Comparison of ENCODE assay signal across 8 mouse cellular contexts in the genomic region with DNA sequence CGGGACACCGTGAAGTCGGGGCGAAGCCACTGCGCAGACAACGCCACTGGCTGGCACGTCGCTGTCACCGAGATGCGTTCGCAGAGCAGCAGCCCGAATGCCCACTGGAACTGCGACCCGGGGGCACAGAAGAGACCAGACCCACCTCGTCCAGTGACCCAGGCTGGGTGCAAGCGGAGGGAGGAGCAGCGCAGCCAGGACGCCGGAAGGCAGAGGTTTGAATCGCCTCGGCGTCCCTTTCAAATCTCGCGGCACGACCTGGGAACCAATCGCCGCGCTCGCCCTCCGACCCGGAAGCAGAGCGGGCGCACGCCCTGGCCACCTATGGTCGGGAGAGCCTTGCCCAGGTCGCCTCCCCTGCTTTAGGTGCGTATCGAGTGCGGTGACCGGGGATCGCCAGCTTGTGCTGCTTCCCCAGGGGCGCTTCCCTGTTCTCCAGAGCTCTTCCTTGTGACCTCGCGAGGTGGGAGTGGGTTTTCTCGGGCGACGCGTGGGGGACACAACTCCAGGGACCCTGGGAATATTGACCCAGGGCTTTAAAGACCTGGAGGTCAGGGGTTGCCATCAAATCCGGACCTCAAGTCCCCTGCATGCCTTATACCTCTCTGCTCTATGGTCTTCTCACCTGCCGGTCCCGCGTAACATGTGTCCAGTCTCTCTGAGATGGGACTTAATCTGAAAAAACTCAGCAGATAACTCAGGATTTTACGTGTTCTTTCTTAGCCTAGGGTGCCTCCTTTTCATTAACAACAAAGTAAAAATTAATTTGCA. TPM values are rescaled to one million over a fixed set of nuclear protein-coding genes. Genes with fewer than 3 reads are reported as not detected.
DNase-seq lines count a peak whose midpoint lies in the region; ATAC-seq and TF ChIP-seq lines count a peak whose summit lies in the region.

A gene (minus strand): TSS at position 235 of the 771 bp plus-strand sequence.
A gene (plus strand): TSS at position 286 of the 771 bp plus-strand sequence.

- peak within 1 kb of the TSS; percentile 78 for H3K9ac ChIP-seq in forebrain, postnatal 0 days
- H3K9ac ChIP-seq in lung, embryonic 15.5 days, result peak within 1 kb of the TSS; percentile 66

- TF ChIP-seq CTCF in G1E (IDR thresholded peaks at IDR 0.05; ENCODE audit: low read depth, low read length), result no peak
- no peak for TF ChIP-seq CTCF in forebrain, postnatal 0 days (IDR thresholded peaks at IDR 0.05; ENCODE audit: low read depth)

- H3K4me2 ChIP-seq in forebrain, postnatal 0 days (ENCODE audit: low read depth), result peak within 1 kb of the TSS; percentile 81
- H3K4me2 ChIP-seq in lung, embryonic 15.5 days, result peak within 1 kb of the TSS; percentile 76

- H3K27ac ChIP-seq in forebrain, postnatal 0 days (ENCODE audit: low read depth, low read length), result no peak within 1 kb of the TSS
- no peak within 1 kb of the TSS for H3K27ac ChIP-seq in lung, embryonic 15.5 days

- DNase-seq in G1E (ENCODE audit: low spot score), result peak; percentile 88
- peak; percentile 82 to 86 for DNase-seq in cerebellum, adult 18-20 months
- DNase-seq in forebrain, postnatal 0 days, result peak; percentile 91
- peak; percentile 93 for DNase-seq in heart, postnatal 4 days
- peak; percentile 60 to 78 for DNase-seq in layer of hippocampus, adult 8-10 months (ENCODE audit: low spot score in 2 of 2)
- DNase-seq in ovary, adult 18-20 months (ENCODE audit: low spot score), result peak; percentile 72
- DNase-seq in thymus, postnatal 10 days (ENCODE audit: low spot score in 2 of 2), result peak; percentile 78 to 92

- H3K4me3 ChIP-seq in G1E (ENCODE audit: low read depth, low read length), result peak within 1 kb of the TSS; percentile 98
- H3K4me3 ChIP-seq in forebrain, postnatal 0 days (ENCODE audit: low read depth, low read length), result peak within 1 kb of the TSS; percentile 68
- H3K4me3 ChIP-seq in lung, embryonic 15.5 days, result peak within 1 kb of the TSS; percentile 78

- H3K36me3 ChIP-seq in G1E (replicated peaks), result peaks cover 60% of the 10 kb centered on the region
- no peaks in the 10 kb centered on the region for H3K36me3 ChIP-seq in forebrain, postnatal 0 days (ENCODE audit: insufficient read depth)
- peaks cover 9% of the 10 kb centered on the region for H3K36me3 ChIP-seq in lung, embryonic 15.5 days

- H3K4me1 ChIP-seq in G1E (ENCODE audit: insufficient read depth, low read depth, low read length), result peaks cover 26% of the 10 kb centered on the region
- peaks cover 5% of the 10 kb centered on the region; the same call in 1 of the 2 replicates for H3K4me1 ChIP-seq in forebrain, postnatal 0 days (ENCODE audit: insufficient read depth)
- H3K4me1 ChIP-seq in lung, embryonic 15.5 days, result peaks cover 27% of the 10 kb centered on the region

- 3% methylated on average over 53 of the region's 53 CpGs for WGBS in forebrain, postnatal 0 days
- WGBS in lung, embryonic 15.5 days, result under 1% methylated on average over 53 of the region's 53 CpGs

- peak; percentile 96 for ATAC-seq in G1E (ENCODE audit: extremely low read depth, insufficient number of reproducible peaks, low FRiP score, poor library complexity, severe bottlenecking)
- peak; percentile 98 for ATAC-seq in forebrain, postnatal 0 days
- peak; percentile 97 for ATAC-seq in lung, embryonic 15.5 days (ENCODE audit: borderline replicate concordance, extremely low read depth, low FRiP score, low TSS enrichment)

- H3K27me3 ChIP-seq in G1E (ENCODE audit: insufficient read depth, low read length), result no peaks in the 10 kb centered on the region
- H3K27me3 ChIP-seq in forebrain, postnatal 0 days (ENCODE audit: insufficient read depth, low read length), result no peaks in the 10 kb centered on the region
- no peaks in the 10 kb centered on the region for H3K27me3 ChIP-seq in lung, embryonic 15.5 days

- no peaks in the 10 kb centered on the region for H3K9me3 ChIP-seq in G1E (replicated peaks)
- H3K9me3 ChIP-seq in forebrain, postnatal 0 days (ENCODE audit: low read length), result no peaks in the 10 kb centered on the region
- H3K9me3 ChIP-seq in lung, embryonic 15.5 days, result no peaks in the 10 kb centered on the region

RNA-seq across cellular contexts. Expression of the first gene that starts in this region (rescaled TPM):
- total RNA-seq in G1E (2014; fragmentation: Nextera tagmentation) (36.1 and 39.4 TPM in 2 replicates), G1E (2017) (36.0 and 39.8 TPM in 2 replicates)
- 1.4 and 1.6 TPM in 2 replicates for polyA plus RNA-seq in G1E (2012)
- total RNA-seq in forebrain, postnatal 0 days (2014; rRNA removed), result 3.5 and 6.9 TPM in 2 replicates
- polyA plus RNA-seq in forebrain, postnatal 0 days (2015; fragmentation: Nextera tagmentation; extraction: Ambion mirVana), result 1.1 and 1.4 TPM in 2 replicates
- 10 to 100 TPM; 10.6 to 12.6 TPM for total RNA-seq in heart, postnatal 4 days (2021)
- total RNA-seq in layer of hippocampus, adult 8-10 months (2022), result 1 to 10 TPM in 2 of 4 experiments, under 1 TPM in 2; 0.70 to 1.3 (median 1.0) TPM
- polyA plus RNA-seq in lung, embryonic 15.5 days (2015; fragmentation: Nextera tagmentation; extraction: Ambion mirVana), result 16.6 and 18.1 TPM in 2 replicates

RNA-seq across cellular contexts. Expression of the second gene that starts in this region (rescaled TPM):
- total RNA-seq in G1E (2014; fragmentation: Nextera tagmentation) (32.2 and 42.1 TPM in 2 replicates), G1E (2017) (118 and 125 TPM in 2 replicates)
- 5.2 and 7.4 TPM in 2 replicates for polyA plus RNA-seq in G1E (2012)
- total RNA-seq in forebrain, postnatal 0 days (2014; rRNA removed), result 15.5 and 18.4 TPM in 2 replicates
- 18.1 and 19.1 TPM in 2 replicates for polyA plus RNA-seq in forebrain, postnatal 0 days (2015; fragmentation: Nextera tagmentation; extraction: Ambion mirVana)
- total RNA-seq in heart, postnatal 4 days (2021), result 10 to 100 TPM; 11.5 to 12.6 TPM
- 1 to 10 TPM; 6.6 to 8.5 (median 7.8) TPM for total RNA-seq in layer of hippocampus, adult 8-10 months (2022)
- polyA plus RNA-seq in lung, embryonic 15.5 days (2015; fragmentation: Nextera tagmentation; extraction: Ambion mirVana), result 84.1 and 90.0 TPM in 2 replicates
